Mouse (Mus musculus) liver, embryonic 14.5 days (tissue): Measurements from ENCODE around the gene Lhx4. TPM values are rescaled to one million over a fixed set of nuclear protein-coding genes. Genes with fewer than 3 reads are reported as not detected.

Experiments
- ATAC-seq: fragments of 200-750 bp; cut with Nextera tagmentation; 2 replicates; pipeline ENCODE4 v1.8.0; 2017; ENCODE audit warnings: moderate number of reproducible peaks, mild to moderate bottlenecking, moderate library complexity; ENCODE audit not compliant: insufficient read depth
- DNase-seq, 3 experiments: peaks; one replicate each; pipeline ENCODE4 v3.0.0-alpha.2; 2012 to 2013; ENCODE audit warnings: low read depth in 3 of 3, low spot score in 3 of 3
- H3K27ac ChIP-seq: fragments of 300-500 bp; sonication (generic); 2 replicates; pipeline ENCODE4 v1.5.1; 2014; ENCODE audit warnings: moderate library complexity, mild to moderate bottlenecking, control low read depth, inconsistent platforms
- H3K27me3 ChIP-seq: fragments of 300-500 bp; sonication (generic); 2 replicates; pipeline ENCODE4 v1.6.1; 2014; ENCODE audit warnings: mild to moderate bottlenecking, low read length, moderate library complexity; ENCODE audit not compliant: control insufficient read depth, insufficient read depth
- H3K36me3 ChIP-seq: fragments of 300-500 bp; sonication (generic); replicated peaks from 2 replicates; pipeline ENCODE4 v1.6.1; 2014; ENCODE audit warnings: low read depth; ENCODE audit not compliant: control insufficient read depth, insufficient read depth
- H3K4me1 ChIP-seq, 2 experiments: fragments of 200-500 bp in 1 of 2; fragments of 300-500 bp in 1 of 2; sonication (generic) in 1 of 2; replicated peaks; 2 replicates each; pipeline ENCODE4 v1.6.1; 2012 to 2014; ENCODE audit warnings: antibody characterized with exemption in 1 of 2, inconsistent platforms in 1 of 2, low read length in 1 of 2; ENCODE audit not compliant: control insufficient read depth in 2 of 2, insufficient read depth in 2 of 2
- H3K4me2 ChIP-seq: fragments of 300-500 bp; sonication (generic); 2 replicates; pipeline ENCODE4 v1.6.1; 2014; ENCODE audit warnings: low read depth, mild to moderate bottlenecking, control low read depth, moderate library complexity
- H3K4me3 ChIP-seq, 2 experiments: fragments of 200-500 bp in 1 of 2; fragments of 300-500 bp in 1 of 2; sonication (generic) in 1 of 2; 2 replicates each; pipeline ENCODE4 v1.5.1; 2012 to 2014; ENCODE audit warnings: low read depth in 2 of 2, low read length in 2 of 2, mild to moderate bottlenecking in 2 of 2, control low read depth in 1 of 2, inconsistent platforms in 1 of 2, moderate library complexity in 1 of 2; ENCODE audit not compliant: insufficient read depth in 1 of 2
- H3K9ac ChIP-seq: fragments of 300-500 bp; sonication (generic); replicated peaks from 2 replicates; pipeline ENCODE4 v1.6.1; 2014; ENCODE audit warnings: mild to moderate bottlenecking, control low read depth, moderate library complexity
- H3K9me3 ChIP-seq: fragments of 300-500 bp; sonication (generic); 2 replicates; pipeline ENCODE4 v1.6.1; 2016; ENCODE audit warnings: low read length, mixed read lengths; ENCODE audit not compliant: control insufficient read depth
- CTCF ChIP-seq: IDR thresholded peaks from 2 replicates; pipeline ENCODE4 v1.5.1; 2016; ENCODE audit warnings: antibody characterized with exemption, low read depth, control low read depth
- EP300 ChIP-seq: IDR thresholded peaks from 2 replicates; pipeline ENCODE4 v1.6.1; 2016; ENCODE audit warnings: antibody characterized with exemption, low read depth
- WGBS: fragments of 180-500 bp; shearing (Covaris S2); extraction: QIAGEN DNeasy Blood & Tissue Kit; methylation state at CpG from one replicate; pipeline ENCODE4 v1.1.7; 2014; ENCODE audit not compliant: insufficient replicate concordance; 5-methylcytosine and 5-hydroxymethylcytosine counted together
- polyA plus RNA-seq, 2 experiments: library from polyadenylated mRNA; depleted of rRNA in 1 of 2; stranded (reverse) in 1 of 2; unstranded in 1 of 2; fragments of >200 nt; fragmentation: Nextera tagmentation in 1 of 2; extraction: Ambion mirVana in 1 of 2; gene quantifications; 2 replicates each; pipeline versions ENCODE4 v1.2.1 to v1.2.3; 2012 to 2014

Lhx4 gene
- polyA plus RNA-seq, 2 experiments = not detected

DNA sequence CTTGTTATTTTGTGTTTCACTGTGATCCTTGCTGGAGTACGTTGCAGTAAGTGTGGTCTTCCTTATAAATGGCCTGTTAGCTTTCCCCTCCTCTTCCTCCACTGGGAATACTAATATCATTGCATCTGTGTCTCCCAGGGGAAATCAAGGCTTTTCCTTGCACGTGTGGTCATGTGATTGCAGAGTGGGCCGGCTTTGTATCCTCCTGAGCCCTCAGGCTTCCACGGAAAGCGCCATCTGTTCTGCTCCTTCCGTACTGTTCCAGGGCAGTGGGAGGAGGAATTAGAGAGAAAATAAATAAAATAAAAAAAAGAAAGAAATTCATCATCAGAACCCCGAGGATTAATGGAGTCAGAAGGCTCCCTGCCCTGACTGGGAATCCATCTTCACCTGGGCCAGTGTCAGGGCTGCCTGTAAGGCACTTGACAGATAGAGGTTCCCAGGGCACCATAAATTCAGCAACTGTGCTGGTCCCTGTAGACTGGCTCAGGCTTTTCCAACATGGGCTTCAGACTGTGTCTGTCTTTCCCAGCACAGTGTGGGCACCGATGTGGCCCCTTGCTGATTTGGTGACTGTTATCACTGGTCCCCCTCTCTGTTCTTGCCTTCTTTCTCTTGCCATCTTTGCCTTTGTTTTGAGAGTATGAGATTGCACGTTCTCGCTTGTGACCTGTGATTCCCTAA, 70.2 kb downstream of the Lhx4 start:
- Histone ChIP-seq H3K4me3 (no peak overlapping the region), H3K27me3 (no peaks in the 10 kb centered on the region), H3K36me3 (no peaks in the 10 kb centered on the region), H3K27ac (no peak overlapping the region), H3K4me1 (no peaks in the 10 kb centered on the region), H3K4me2 (no peak overlapping the region), H3K9ac (no peak overlapping the region), H3K9me3 (no peaks in the 10 kb centered on the region)
- 73% methylated on average over 10 of the region's 10 CpGs for WGBS
- TF ChIP-seq CTCF (no peak), EP300 (no peak)
- DNase-seq = no peak
- no peak for ATAC-seq

DNA sequence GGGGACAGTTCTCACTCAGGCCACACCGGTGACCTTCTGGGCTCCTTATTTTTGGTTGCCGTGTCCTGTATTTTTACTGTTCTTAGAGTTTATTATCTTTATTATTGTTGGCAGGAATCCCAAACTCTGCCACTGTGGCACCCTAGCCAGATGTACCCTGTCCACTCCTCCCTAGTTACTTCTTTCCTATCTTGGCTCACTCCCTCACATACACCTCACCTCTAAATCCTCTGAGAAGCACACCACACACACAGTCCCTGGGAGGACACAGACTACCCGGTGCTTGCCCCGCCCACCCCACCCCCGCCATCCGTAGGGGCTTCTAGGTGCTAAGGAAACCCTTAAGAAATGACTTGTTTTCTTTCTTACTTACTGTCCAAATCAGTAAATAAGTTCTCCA, 75.9 kb downstream of the Lhx4 start:
- Histone ChIP-seq H3K4me1 (no peaks in the 10 kb centered on the region), H3K36me3 (no peaks in the 10 kb centered on the region), H3K4me3 (no peak overlapping the region), H3K4me2 (no peak overlapping the region), H3K27me3 (no peaks in the 10 kb centered on the region), H3K27ac (no peak overlapping the region), H3K9ac (no peak overlapping the region), H3K9me3 (no peaks in the 10 kb centered on the region)
- DNase-seq = no peak
- no peak for TF ChIP-seq CTCF
- no peak for TF ChIP-seq EP300
- WGBS = 85% methylated on average over 6 of the region's 6 CpGs
- no peak for ATAC-seq

DNA sequence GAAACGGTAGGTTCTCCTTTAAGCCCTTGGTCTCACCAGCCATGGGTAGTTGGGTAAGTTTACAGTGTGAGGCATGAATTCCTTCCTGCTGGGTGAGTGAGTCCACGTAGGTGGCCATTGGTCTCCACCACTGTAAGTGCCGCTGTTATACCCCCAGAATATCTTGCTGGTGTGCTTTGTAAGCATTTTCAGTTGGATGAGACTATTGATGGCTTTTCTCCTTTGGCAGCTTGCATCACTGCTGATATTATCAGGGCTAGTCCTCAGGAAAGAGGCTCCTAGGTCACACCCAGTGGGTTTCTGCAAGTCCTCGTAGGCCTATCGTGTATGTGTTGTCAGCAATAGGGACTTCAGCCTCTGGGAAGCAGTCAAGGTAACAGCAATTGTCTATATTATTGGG, 87.5 kb downstream of the Lhx4 start:
- 38% methylated on average over 5 of the region's 5 CpGs for WGBS
- TF ChIP-seq CTCF (no peak), EP300 (no peak)
- no peak for DNase-seq
- no peak for ATAC-seq
- Histone ChIP-seq H3K27ac (no peak overlapping the region), H3K4me2 (no peak overlapping the region), H3K9me3 (no peaks in the 10 kb centered on the region), H3K36me3 (no peaks in the 10 kb centered on the region), H3K4me3 (no peak overlapping the region), H3K9ac (no peak overlapping the region), H3K27me3 (no peaks in the 10 kb centered on the region), H3K4me1 (peaks cover 0 to 5% of the 10 kb centered on the region in 2 experiments; a peak in 1 of 4 replicates)

DNA sequence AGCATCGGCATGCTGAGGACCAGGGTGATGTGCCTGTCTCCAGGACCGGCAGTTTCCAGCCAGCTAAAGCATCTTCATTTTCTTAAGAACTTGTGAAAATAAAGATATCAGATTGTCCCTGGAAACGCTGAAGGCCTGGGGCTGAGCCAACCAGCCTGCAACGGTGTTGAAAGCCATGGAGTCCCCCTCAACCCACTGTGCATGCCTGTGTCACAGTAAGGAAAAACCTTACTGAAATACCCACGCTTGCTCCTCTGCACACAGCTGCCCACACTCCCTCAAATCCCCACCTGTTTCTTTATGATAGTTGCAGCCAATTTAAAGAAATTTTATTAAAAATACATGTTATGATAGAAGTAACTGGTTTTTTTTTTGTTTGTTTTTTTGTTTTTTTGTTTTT, 95.2 kb downstream of the Lhx4 start:
- TF ChIP-seq EP300 (no peak), CTCF (no peak)
- 74% methylated on average over 5 of the region's 5 CpGs for WGBS

DNA sequence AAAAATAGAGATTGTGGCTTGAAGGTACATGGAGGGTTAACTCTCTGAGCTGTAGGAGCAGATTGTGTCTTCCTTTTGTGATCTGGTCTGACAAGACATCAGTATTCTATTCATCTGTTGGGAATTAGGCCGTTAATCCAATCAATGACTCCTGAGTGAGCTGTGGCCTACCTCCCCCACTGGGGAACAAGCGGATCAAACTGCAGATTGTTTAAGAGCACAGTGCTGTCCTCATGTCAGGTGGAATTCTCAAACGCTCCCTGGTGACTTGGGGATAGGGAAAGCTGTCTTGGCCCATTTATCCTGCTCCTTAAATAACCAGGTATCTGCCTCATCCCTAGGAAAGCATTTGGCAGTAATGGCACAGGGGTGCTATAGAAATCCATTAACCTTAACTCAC, 96.5 kb downstream of the Lhx4 start:
- WGBS = 67% methylated on average over 3 of the region's 3 CpGs

More for the DNA sequence above, 95.2 kb downstream of the Lhx4 start:
- Histone ChIP-seq H3K4me1 (no peaks in the 10 kb centered on the region), H3K4me3 (no peak overlapping the region), H3K36me3 (no peaks in the 10 kb centered on the region), H3K4me2 (no peak overlapping the region), H3K27me3 (no peaks in the 10 kb centered on the region), H3K9me3 (no peaks in the 10 kb centered on the region), H3K27ac (no peak overlapping the region), H3K9ac (no peak overlapping the region)
- DNase-seq = no peak
- no peak for ATAC-seq

More for the DNA sequence above, 96.5 kb downstream of the Lhx4 start:
- ATAC-seq (no peak), DNase-seq (no peak)
- Histone ChIP-seq H3K27me3 (no peaks in the 10 kb centered on the region), H3K27ac (no peak overlapping the region), H3K4me1 (no peaks in the 10 kb centered on the region), H3K9ac (no peak overlapping the region), H3K4me2 (no peak overlapping the region), H3K4me3 (no peak overlapping the region), H3K36me3 (no peaks in the 10 kb centered on the region), H3K9me3 (no peaks in the 10 kb centered on the region)
- TF ChIP-seq EP300 = no peak
- no peak for TF ChIP-seq CTCF
